Mouse (Mus musculus): ENCODE results near the gene Mmp23. TPM values are rescaled to one million over a fixed set of nuclear protein-coding genes. Genes with fewer than 3 reads are reported as not detected.
A peak's percentile ranks its signal among the peaks of the same experiment; 100 is the strongest.
"Not testable (repeated sequence)": the region's sequence is repeated elsewhere in the genome, so short reads cannot be mapped to it uniquely, and the experiment has no call there.

Mmp23 gene
- polyA plus RNA-seq, 1 experiment from 2014 or later = 1.6 TPM

DNA sequence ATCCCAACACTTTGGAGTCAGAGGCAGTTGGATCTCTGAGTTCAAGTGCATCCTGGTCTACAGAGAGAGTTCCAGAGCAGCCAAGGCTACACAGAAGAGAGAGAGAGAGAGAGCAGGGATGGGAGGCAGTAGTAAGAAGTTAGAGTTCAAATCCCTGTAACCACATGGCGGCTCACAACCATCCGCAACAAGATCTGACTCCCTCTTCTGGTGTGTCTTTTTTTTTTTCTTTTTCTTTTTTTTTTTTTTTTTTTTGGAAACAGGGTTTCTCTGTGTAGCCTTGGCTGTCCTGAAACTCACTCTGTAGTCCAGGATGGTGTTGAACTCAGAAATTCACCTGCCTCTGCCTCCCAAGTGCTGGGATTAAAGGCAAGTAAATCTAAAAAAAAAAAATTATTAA lies 18.9 kb upstream of the Mmp23 start:
- 57% methylated on average over 2 of the region's 2 CpGs for WGBS

GRCm38 (mm10) chr4:155670236-155670635 lies 17.1 kb upstream of the Mmp23 start:
- H3K4me2 ChIP-seq; ATAC-seq; H3K9me3 ChIP-seq (replicated peaks); H3K9ac ChIP-seq; H3K36me3 ChIP-seq (ENCODE audit: poor library complexity, severe bottlenecking); H3K27ac ChIP-seq; H3K27me3 ChIP-seq; H3K4me3 ChIP-seq: not testable (repeated sequence)
- H3K4me1 ChIP-seq = peaks cover 18% of the 10 kb centered on the region
- WGBS = 60% methylated on average over 4 of the region's 4 CpGs

More for the DNA sequence above, 18.9 kb upstream of the Mmp23 start:
- no peak overlapping the region for H3K4me2 ChIP-seq
- no peak overlapping the region for H3K4me3 ChIP-seq
- no peaks in the 10 kb centered on the region for H3K36me3 ChIP-seq (ENCODE audit: poor library complexity, severe bottlenecking)
- no peak overlapping the region for H3K9ac ChIP-seq
- H3K27ac ChIP-seq = no peak overlapping the region
- no peak for ATAC-seq
- H3K9me3 ChIP-seq (replicated peaks) = no peaks in the 10 kb centered on the region
- H3K27me3 ChIP-seq = 0 out of 2 replicates have a peak, but pooled peaks cover 4% of the 10 kb centered on the region
- H3K4me1 ChIP-seq = peaks cover 15% of the 10 kb centered on the region

DNA sequence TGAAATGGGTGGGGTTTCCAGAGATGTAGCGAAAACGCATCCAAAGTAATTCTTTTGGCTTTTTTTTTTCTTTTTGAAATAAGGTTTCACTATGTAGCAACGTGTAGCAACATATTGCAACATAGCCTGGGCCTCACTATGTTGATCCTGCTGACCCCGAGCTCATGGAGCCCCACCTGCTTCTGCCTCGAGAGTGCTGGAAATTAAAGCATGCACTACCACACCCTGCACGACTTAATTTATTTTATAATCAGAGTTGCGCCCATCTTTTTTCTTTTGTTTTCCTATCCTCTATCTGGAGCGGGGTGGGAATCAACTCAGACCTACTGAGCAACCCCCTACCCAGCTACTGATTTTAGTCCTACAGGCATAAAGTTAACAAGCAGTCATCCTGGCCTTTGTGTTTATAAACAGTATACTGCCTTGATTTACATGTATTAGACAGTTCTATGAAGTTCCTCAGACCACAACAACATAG lies 16.5 kb upstream of the Mmp23 start:
- 2% methylated on average over 8 of the region's 8 CpGs for WGBS
- peaks cover 3% of the 10 kb centered on the region for H3K36me3 ChIP-seq (ENCODE audit: poor library complexity, severe bottlenecking)
- no peak overlapping the region for H3K27ac ChIP-seq
- ATAC-seq = peak; percentile 48; the same call in 1 of the 2 replicates
- H3K9me3 ChIP-seq (replicated peaks) = no peaks in the 10 kb centered on the region
- peaks cover 18% of the 10 kb centered on the region for H3K4me1 ChIP-seq
- 0 out of 2 replicates have a peak, but pooled peaks cover 4% of the 10 kb centered on the region for H3K27me3 ChIP-seq
- H3K4me3 ChIP-seq = peak overlapping the region; percentile 85
- no peak overlapping the region for H3K9ac ChIP-seq
- peak overlapping the region; percentile 93 for H3K4me2 ChIP-seq

- peak; percentile 99 for ATAC-seq
- Histone ChIP-seq H3K4me1 (peaks cover 18% of the 10 kb centered on the region), H3K9ac (peak within 1 kb of the TSS; percentile 85), H3K27me3 (0 out of 2 replicates have a peak, but pooled peaks cover 4% of the 10 kb centered on the region), H3K36me3 (ENCODE audit: poor library complexity, severe bottlenecking) (peaks cover 8% of the 10 kb centered on the region), H3K9me3 (replicated peaks) (no peaks in the 10 kb centered on the region), H3K4me3 (peak within 1 kb of the TSS; percentile 85), H3K27ac (peak within 1 kb of the TSS; percentile 74), H3K4me2 (peak within 1 kb of the TSS; percentile 93)
- WGBS = under 1% methylated on average over 70 of the region's 73 CpGs
These were observed 15.8 kb upstream of the Mmp23 start, which contains the start of gene Mib2 for GRCm38 (mm10) chr4:155668689-155669597. TSS of gene Mib2 (minus strand) at chr4:155669198.

DNA sequence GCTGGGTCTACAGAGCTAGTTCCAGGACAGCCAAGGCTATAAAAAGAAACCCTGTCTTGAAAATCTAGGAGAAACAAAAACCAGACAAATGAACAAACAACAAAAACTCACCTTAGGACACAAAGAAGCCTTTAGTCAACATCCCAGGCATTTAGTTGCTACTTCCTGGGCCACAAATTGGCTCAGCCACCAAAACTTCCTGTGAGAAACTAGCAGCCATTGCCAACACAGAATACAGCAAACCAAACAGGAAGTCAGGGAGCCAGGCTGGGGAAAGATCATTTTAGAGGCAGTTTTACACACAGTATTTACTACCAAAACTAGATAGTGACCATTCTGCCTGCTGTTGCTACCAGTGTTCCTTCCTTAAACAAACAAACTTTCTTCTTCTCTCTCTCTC lies 13.7 kb upstream of the Mmp23 start:
- no peak overlapping the region for H3K4me3 ChIP-seq
- H3K4me2 ChIP-seq = no peak overlapping the region
- 0 out of 2 replicates have a peak, but pooled peaks cover 2% of the 10 kb centered on the region for H3K27me3 ChIP-seq
- no peak overlapping the region for H3K27ac ChIP-seq
- ATAC-seq = no peak
- peaks cover 16% of the 10 kb centered on the region for H3K36me3 ChIP-seq (ENCODE audit: poor library complexity, severe bottlenecking)
- H3K9me3 ChIP-seq (replicated peaks) = no peaks in the 10 kb centered on the region
- peaks cover 18% of the 10 kb centered on the region for H3K4me1 ChIP-seq
- H3K9ac ChIP-seq = no peak overlapping the region

DNA sequence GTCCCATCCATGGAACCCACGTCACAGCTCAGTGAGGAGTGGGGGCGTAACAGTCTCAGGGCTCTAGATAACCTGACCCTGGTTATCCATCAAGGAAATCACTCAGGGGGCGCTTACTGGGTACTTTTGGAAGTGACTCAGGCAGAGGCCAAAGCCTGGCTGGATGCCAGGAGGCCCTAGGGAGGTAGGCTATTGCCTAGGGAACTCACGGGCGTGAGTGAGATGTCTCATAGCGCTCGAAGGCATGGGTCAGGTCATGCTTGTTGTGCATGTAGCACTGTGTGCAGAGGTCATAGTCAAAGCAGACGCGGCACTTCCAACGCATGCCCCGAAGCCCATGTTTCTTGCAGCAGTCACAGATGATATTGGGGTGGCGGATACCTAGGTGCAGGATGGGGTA lies 7.5 kb upstream of the Mmp23 start:
- ATAC-seq = no peak
- Histone ChIP-seq H3K9me3 (replicated peaks) (no peaks in the 10 kb centered on the region), H3K4me1 (no peaks in the 10 kb centered on the region), H3K36me3 (ENCODE audit: poor library complexity, severe bottlenecking) (peaks cover 68% of the 10 kb centered on the region), H3K9ac (no peak overlapping the region), H3K4me3 (no peak overlapping the region), H3K27ac (no peak overlapping the region), H3K4me2 (no peak overlapping the region), H3K27me3 (peaks cover 12% of the 10 kb centered on the region)
- WGBS = 90% methylated on average over 12 of the region's 12 CpGs

DNA sequence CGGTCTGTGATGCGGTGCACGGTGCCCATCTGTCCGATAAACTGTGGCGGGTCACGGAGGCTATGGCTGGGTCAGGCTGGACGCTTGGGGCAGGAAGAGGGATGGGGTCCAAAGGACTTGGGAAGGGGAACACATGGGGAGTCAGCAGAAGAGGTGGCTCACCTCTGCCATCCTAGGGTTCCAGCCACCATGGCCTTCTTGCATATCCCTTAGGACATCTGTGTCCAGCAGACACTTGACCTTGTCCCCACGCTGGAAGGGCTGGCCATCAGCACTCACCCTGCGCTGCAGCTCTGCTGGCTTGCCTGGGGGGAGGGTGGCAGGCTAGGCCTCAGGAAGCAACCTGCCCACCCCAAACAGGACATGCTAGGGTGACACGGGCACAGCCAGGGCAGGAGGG lies 5.8 kb upstream of the Mmp23 start:
- Histone ChIP-seq H3K4me2 (no peak overlapping the region), H3K9me3 (replicated peaks) (no peaks in the 10 kb centered on the region), H3K27ac (no peak overlapping the region), H3K36me3 (ENCODE audit: poor library complexity, severe bottlenecking) (peaks cover 60% of the 10 kb centered on the region), H3K4me1 (peaks cover 16% of the 10 kb centered on the region), H3K9ac (no peak overlapping the region), H3K27me3 (peaks cover 28% of the 10 kb centered on the region), H3K4me3 (no peak overlapping the region)
- ATAC-seq = no peak
- WGBS = 95% methylated on average over 9 of the region's 10 CpGs

GRCm38 (mm10) chr4:155656214-155656751 lies 3.1 kb upstream of the Mmp23 start:
- H3K9me3 ChIP-seq (replicated peaks) = no peaks in the 10 kb centered on the region
- H3K4me3 ChIP-seq = no peak overlapping the region
- H3K36me3 ChIP-seq (ENCODE audit: poor library complexity, severe bottlenecking) = peaks cover 56% of the 10 kb centered on the region
- H3K9ac ChIP-seq = no peak overlapping the region
- H3K27me3 ChIP-seq = peaks cover 55% of the 10 kb centered on the region
- WGBS = 91% methylated on average over 13 of the region's 13 CpGs
- ATAC-seq = no peak
- H3K27ac ChIP-seq = no peak overlapping the region
- peaks cover 34% of the 10 kb centered on the region for H3K4me1 ChIP-seq
- no peak overlapping the region for H3K4me2 ChIP-seq

DNA sequence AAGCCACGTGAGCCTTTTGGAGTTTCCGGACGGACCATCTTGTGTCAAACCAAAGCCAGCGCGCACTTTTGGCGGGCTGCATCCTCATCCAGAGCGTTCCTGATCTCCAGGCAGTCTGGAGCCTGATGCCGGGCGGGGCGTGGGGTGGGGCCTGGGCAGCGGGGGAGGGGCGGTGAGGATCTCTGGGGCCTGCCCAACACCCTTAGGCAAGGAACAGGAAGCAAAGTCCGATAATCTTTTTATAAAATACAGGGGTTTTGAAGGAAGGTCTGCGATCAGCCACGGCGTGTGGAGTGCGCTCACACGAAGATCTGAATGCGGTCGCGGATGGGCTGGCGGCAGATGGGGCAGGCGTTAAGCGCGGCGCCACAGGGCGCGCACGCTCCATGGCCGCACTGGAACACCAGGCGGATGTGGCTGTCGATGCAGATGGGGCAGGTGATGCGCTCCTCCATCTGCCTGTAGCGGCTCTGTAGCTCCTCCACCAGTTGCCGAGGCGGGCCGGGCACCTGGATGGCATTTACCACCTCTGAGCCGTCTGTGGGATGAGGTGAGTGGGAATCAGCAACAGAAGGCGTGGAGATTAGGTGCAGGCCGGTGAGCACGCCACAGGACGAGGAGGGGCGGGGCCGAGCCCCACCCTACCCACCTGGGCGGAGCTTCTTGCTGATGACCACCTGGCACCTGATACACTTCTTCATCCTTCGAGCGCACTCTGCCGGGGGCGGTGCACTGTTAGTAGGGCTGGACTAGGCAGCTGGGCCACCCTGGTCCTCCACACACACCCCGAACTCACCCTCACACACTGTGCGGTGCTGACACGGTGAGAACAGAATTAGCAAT lies 1.5 kb upstream of the Mmp23 start:
- Histone ChIP-seq H3K9me3 (replicated peaks) (no peaks in the 10 kb centered on the region), H3K9ac (peak overlapping the region; percentile 52; the same call in 1 of the 2 replicates), H3K36me3 (ENCODE audit: poor library complexity, severe bottlenecking) (peaks cover 61% of the 10 kb centered on the region), H3K27me3 (peaks cover 61% of the 10 kb centered on the region), H3K27ac (no peak overlapping the region), H3K4me3 (peak overlapping the region; percentile 30), H3K4me2 (peak overlapping the region; percentile 59), H3K4me1 (peaks cover 34% of the 10 kb centered on the region)
- ATAC-seq = peak; percentile 54
- WGBS = 3% methylated on average over 52 of the region's 52 CpGs

- peak overlapping the region; percentile 52; the same call in 1 of the 2 replicates for H3K9ac ChIP-seq
- no peaks in the 10 kb centered on the region for H3K9me3 ChIP-seq (replicated peaks)
- WGBS = 1% methylated on average over 6 of the region's 6 CpGs
- H3K4me1 ChIP-seq = peaks cover 34% of the 10 kb centered on the region
- H3K4me3 ChIP-seq = peak overlapping the region; percentile 30
- H3K36me3 ChIP-seq (ENCODE audit: poor library complexity, severe bottlenecking) = peaks cover 61% of the 10 kb centered on the region
- no peak overlapping the region for H3K27ac ChIP-seq
- no peak for ATAC-seq
- H3K27me3 ChIP-seq = peaks cover 61% of the 10 kb centered on the region
- peak overlapping the region; percentile 59 for H3K4me2 ChIP-seq
These were observed 935 bp upstream of the Mmp23 start for GRCm38 (mm10) chr4:155654183-155654455.

DNA sequence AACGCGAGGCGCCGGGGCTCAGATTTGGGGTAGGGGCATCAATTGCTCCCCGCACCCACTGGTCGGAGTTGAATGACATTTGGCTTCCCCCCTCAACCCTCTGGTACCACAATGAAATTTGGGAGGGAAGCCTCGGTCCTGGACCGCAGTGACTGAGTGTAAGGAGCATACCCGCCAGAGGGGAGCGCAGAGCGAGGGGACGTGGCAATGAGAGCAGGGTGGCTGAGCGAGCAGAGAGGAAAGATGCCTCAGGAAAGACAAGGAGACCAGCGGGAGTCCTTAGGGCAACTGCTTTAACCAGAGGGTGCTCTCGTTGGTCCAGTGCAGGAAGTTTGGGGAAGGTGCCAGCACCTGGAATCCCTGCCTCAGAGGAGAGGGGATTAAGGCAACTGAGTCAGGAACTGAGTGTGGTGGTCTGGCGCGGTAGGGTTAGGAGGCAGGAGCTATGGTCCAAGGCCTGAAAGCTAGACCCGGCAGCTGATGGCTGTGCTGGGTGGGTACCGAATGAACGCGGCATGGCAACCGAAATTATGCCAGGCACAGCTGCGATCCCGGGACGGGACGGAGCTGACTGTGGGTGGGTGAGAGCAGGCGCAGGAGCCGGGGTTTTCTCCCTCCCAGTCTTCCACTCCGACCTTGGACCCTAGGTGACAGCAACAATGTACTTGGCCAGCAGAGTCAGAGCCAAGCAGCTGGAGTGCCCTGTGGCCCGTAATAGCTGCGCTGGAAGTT lies 433 bp upstream of the Mmp23 start:
- WGBS = 2% methylated on average over 31 of the region's 31 CpGs
- Histone ChIP-seq H3K36me3 (ENCODE audit: poor library complexity, severe bottlenecking) (peaks cover 61% of the 10 kb centered on the region), H3K9me3 (replicated peaks) (no peaks in the 10 kb centered on the region), H3K4me2 (peak overlapping the region; percentile 59), H3K9ac (peak overlapping the region; percentile 61), H3K27me3 (peaks cover 61% of the 10 kb centered on the region), H3K27ac (no peak overlapping the region), H3K4me3 (peak overlapping the region; percentile 30), H3K4me1 (peaks cover 34% of the 10 kb centered on the region)
- ATAC-seq = no peak; the same call in 1 of the 2 replicates
